Mouse (Mus musculus) gastrocnemius, adult 8-10 months (tissue): ENCODE data around the gene Fndc3a. TPM values are rescaled to one million over a fixed set of nuclear protein-coding genes. Genes with fewer than 3 reads are reported as not detected.

Experiments
- DNase-seq, 2 experiments: peaks; one replicate each; pipeline ENCODE4 v3.0.0; 2022; ENCODE audit warnings: low spot score in 2 of 2
- total RNA-seq, 4 experiments: library from RNA; stranded (reverse); gene quantifications; 2 replicates each; pipeline ENCODE4 v1.2.4; 2022

Gene Fndc3a
- 1 to 10 TPM; 3.8 to 5.7 (median 4.6) TPM for total RNA-seq

DNA sequence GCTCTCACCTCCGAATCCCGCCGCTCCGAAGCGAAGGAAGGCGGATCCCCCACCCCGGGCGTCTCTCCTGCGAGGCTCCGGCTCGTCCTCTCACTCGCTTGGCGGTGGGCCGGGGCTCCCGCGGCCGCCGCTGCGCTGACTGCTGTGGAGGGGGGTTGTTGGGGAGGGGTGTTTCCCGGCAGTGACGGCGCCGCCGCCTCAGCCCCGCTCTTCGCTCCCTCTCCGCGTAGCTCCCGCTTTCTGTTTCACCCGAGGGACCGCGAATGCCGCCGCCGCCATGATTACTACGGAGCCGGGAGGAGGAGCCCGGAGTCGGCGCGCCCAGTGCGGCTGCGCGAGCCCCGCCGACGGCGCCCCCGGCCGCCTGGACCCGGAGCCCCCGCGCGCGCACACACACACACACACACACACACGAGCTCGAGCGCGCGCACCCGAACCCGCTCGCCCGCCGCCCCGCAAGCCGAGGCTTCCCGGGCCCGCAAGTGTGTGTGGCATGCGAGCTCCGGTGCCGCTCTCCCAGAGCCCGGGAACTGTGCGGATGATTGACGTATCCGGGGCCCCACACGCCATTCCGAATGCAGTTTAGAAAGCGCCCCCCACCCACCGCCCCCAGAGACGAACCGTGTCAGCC lies at the start of gene Fndc3a:
Gene Fndc3a (minus strand): TSS at position 294 of the 631 bp plus-strand sequence.
- peak; percentile 48 to 66 for DNase-seq

DNA sequence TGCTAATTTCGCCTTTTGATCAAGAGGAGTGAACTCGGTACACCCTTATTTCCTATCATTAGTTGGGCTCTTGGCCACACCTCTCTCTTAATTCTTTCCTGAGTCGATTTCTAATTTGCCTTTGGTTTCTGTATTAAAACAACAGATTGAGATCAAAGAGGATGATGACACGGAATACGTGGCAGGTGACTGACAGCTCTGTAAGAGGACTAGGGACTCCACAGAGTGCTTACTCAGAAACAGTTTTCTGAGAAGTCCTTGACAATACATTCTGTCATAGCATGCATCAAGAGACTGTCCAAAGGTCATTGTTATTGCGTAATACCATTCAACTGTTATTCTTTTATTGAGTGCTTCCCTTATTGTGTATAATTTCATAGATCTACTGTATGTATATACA lies 43.1 kb upstream of the Fndc3a start:
- no peak for DNase-seq

DNA sequence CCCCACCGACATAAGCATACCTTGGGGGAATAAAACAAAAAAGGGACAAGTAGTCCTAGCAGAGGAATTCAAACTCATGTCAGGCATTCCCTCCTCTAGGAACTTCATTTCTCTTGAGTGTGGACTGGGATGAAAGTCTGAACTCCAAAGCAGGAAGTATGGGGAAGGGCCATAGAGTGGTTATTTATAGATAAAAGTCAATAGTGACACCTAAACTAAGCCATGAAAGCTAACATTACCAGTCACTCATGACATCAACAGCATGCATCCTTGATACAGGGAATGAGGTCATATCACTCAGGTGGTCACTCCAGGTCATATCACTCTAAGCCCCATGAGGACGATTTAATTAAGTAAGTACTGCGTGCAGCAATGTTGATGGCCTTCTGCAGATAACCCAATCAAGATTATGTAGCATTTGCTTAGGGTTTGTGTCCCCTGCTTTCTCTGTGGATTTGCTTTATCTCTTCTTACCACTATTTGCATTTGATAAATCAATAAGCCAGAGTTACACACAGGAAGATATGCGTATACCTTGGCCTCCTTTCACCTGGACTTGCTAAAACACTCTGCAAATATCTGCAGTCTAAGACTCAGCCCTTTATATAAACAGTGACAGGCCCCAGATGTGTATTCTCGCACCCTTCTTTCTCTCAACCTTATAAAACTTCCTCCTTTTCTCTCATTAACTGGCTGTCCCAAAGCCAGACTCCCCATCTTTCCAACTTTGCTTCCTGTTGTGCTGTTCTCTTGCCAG lies 40.8 kb upstream of the Fndc3a start:
- DNase-seq: no peak

DNA sequence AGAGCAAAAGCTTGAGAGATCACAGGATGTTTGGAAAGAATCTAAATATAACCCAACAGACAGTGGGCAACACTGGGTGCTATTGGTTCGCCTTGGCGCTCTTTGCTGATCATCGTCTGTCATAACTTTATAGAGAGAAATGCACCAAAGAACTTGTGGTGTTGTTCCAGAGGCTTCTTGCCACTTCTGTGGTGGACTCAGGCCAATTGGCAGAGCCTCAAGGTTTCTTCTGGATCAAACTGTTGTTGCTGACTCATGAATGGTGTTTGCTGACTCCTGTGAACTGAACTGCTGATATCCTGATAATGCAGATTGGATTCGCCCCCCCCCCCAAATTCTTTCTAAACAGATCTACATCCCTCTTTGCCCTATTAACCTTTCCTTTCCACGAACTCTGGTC lies 38.5 kb upstream of the Fndc3a start:
- no peak for DNase-seq

DNA sequence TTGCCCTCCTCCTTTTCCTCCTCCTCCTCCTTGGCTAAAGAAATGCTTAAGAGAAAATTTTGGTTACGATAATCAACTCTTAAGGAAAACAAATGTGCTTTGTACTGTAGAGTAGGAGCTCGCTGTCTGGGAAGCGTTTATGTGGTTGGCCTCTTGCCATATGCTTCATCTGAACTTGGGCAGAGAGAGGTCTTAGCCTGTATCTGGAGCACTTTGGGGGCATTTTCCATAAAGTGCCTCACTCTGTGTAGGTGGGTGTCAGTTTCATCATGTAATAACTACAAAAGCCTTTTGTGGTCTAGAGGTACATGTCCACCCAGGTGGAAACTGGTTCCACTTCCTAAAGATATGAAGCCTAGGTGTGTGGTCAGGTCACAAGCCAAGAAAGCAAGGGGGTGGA lies 31.9 kb upstream of the Fndc3a start:
- no peak for DNase-seq

DNA sequence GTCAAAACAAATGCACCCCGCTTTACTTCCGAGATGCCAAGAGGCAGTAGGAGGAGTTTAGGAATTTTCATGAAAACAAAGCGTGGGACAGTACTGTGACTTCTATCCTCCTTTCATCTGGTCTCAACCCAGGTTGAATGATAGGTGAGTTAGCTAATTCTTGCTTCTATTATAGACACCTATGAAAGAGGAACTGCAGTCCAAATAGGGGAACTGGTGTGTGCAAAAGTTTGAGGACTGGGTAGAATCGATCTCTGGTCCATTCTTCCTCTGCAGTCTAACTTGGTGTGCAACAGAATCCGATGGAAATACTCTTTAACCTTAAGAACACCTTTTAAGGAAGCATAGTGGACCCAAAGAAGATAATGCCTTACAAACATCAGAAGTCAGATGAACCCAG lies 30.5 kb upstream of the Fndc3a start:
- DNase-seq: no peak

DNA sequence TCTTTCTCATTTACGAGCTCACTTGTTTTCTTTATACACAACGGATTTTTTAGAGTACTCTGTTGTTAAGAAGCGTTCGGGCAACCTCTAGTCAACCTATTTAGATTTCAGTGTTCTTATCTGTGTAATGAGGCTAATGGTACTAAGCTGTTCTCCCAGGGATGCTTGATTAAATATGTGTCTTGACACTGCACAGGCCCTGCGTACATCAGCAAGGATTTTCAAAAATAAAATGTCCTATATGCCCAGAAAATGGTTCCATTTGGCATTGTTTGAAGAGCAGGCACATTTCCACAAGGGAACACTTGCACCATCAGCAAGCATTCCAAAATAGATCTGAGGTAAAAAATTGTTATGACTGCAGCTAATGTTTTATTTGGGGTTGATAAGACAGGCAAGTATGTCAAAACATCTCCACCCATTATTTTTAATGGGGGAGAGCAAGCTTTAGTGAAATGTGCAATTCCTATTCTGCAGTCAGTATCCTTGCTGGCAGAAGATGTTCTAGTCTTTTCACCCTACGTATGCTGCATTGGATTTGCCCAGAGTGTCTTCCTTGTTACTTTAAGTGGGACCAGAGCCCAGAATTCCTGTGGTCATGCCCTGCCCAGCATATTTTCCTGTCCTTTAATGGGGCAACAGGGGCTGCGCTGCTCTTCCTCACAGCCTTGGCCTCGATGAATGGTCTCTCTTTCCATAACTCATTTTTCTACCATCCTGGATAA lies 29.8 kb upstream of the Fndc3a start:
- no peak for DNase-seq

DNA sequence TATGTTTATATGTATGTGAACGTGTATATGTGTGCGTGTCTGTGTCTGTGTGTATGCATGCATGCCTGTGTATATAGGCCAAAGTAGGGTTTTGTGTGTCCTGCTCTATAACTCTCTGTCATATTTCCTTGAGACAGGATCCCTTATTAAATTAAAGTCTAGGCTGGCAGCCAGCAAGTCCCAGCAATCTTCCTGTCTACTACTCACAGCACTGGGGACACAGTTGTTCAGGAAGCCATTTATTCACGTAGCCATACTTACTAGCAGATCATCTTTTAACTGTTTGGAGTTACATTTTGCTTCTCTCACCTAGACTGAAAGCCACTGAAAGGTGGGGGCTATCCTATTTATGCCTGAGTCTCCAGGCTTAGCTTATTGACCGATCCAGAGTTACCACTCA lies 29.0 kb upstream of the Fndc3a start:
- DNase-seq: no peak

DNA sequence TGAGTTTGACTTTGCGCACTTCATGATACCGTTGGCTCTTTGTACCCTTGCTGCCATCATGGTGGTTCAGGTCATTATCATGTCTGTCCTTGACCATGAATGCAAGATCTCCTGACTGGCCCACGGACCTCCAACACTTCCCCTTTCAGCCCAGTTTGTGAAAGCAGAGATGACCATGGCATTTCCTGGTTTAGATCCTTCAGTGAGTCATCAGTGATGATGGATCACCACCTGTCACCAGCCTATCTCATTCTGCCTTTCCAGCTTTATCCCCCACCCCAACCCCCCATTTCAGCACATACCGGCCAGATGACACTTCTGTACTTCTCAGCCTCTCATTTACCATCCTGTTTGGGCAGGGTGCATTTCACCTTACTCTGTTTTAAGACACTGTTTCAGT lies 28.4 kb upstream of the Fndc3a start:
- no peak for DNase-seq

DNA sequence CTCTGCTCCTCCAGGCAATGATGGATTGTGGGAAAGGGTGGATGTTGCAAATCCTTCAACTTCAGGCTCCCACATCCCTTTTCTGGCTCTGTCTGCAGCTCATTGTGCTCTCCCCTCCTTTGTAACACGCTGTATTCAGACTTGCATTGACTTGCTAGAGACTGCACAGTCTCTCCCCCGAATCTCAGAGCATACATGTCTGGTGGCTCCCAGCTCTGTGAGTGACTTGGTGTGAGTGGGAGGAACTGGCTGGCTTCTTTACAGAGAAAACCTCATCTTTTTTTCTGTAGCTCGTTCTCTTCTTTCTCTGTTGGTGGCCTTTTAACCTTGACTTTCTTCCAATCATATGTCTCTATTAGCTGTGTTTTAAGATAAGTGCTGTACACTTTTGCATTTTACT lies 16.1 kb upstream of the Fndc3a start:
- DNase-seq: no peak

DNA sequence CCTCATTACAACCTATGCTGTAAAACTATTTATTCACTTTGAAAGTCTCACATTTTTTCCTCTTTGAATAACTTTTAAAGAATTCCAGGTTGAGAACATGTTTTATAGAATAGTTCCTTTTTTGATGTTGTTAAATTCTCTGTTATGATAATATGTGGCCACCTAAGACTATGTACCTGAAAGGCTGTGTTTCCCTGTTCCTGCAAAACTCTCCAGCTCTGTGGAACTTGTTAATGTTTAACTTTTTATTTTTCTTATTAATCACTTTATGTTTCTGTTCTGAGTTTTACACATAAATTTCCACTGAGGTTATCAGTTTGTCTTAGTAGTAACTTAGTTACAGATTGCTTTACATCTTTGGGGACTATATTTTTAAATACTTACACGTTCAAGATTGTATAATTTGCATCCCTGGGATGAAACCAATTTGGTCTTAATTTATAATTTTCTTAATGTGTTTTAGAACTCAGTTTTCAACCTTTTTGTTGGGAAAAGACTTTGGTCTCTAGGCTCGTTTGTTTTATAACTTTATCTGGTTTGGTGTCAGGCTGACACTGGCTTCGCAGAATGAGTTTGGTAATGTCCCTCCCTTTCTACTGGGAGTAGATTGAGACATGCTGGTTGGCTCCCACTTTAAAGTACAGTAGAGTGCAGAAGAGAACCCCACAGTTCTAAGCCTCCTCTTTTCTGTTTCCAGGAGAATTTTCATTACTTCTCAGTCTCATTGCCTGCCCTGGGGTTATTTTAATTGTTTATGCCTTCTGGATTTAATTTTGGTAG lies 12.7 kb upstream of the Fndc3a start:
- DNase-seq: no peak

DNA sequence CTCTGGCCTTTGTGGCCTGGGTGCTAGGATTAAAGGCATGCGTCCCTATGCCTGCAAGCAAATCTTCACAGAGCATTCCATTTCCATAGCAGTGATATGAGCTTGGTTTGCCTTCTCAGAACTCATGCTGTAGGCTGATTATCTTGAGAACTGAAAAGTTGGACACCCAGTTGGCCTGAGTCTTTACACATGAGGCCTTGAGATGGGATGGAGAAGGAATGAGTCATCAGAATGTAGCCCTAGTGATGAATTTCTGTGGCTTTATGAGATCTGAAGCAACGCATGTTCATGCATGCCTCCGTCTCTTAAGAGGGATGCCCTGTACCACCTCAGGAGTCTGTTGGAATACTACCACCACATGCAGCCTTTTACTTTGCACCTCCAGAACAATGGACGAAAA lies 6.4 kb upstream of the Fndc3a start:
- no peak for DNase-seq

DNA sequence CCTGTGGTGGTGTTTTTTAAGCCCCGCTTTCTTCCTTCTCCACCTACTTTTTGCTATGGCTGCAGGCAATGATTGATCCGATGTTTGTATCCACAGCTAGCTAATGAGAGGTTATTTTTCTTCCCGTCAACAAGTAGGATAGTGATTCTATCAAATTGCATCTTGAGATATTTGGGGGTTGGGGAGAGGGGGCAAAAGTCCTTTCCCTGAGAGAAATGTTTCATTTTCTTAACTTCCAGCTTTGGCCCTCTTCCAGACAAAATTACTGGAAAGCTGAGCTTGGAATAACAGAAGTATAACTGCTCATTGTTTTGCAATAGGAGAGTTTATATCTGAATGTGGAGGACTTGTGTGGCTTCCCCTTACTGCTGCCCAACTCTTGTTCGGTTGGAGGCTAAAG lies 1.3 kb upstream of the Fndc3a start:
- no peak for DNase-seq

DNA sequence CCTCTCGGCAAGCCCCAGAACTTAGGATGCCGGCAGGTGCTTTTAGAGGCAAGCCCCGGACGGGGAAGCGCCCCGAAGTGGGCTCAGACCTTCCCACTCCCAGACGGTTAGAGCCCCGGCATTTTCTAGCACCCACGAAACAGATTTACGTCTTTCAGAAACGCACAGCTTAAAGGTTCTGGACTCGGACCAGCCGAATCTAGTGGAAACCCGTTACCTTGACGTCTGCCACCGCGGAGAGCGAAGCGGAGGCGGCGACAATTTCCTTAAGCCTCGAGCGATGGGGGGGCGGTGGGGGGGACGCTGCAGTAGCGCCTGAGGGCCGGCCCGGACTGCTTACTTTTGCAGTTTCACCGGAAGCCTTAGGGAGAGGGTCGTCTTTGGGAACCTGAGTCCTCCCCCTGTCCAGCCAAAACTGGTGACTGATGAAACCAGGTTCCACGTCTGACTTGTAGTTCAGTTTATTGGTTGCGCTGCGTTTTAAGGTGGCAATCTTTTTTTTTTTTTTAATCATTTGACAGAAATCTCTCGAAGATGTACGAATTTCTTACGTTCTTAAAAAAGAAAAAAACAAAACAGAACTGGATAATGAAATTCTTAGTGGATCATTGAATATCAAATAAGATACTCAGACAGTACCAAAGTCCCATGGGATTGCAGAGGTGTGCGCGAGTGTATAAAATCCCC lies 681 bp upstream of the Fndc3a start:
- DNase-seq: no peak

DNA sequence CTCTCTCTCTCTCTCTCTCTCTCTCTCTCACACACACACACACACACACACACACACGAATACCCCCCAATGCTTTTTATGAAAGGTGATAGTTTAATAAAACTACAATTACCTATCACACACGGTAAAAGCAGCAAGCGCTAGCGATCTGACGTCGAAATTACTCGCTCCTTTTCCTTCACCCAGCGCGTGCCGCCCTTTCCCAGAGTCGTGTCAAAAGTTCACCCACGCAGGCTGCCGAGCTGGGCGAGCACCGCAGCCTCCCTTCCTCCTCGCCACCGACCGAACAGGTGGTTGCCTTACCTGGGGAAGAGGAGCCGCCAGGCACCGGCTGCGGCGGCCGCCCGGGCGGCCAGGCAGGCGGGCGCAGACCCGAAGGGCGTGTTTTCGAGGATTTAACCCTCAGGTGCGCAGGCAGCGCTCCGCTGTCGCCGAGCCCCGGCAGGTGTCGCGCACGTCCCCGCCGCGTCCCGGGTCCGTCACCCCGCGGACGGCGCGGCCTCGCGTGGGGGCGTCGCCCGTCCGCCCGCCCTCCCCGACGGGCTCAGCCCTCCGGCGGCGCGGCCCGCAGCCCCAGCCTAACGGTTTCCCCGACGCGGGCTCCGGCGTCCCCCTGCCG lies 603 bp downstream of the Fndc3a start:
- peak in 1 of 2 experiments; percentile 8 for DNase-seq

DNA sequence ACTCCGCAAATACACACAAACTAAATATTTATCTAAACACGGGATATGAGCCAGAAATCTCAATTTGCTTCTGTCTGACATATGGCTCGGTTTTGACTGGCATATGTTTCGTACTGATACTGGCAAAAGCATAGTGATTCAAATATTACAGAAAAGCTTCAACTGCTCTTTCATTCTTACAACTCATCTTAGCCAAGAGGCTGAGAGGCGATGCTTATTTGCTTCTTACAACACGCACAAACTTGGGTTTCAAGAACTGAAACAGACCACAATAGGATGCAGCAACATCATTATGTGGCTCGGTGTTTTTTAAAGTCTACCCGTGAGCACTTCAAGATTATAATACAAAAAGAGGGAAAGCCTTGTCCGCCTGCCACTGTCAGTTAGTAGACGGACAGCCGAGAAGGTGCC lies 1.2 kb downstream of the Fndc3a start:
- no peak for DNase-seq

DNA sequence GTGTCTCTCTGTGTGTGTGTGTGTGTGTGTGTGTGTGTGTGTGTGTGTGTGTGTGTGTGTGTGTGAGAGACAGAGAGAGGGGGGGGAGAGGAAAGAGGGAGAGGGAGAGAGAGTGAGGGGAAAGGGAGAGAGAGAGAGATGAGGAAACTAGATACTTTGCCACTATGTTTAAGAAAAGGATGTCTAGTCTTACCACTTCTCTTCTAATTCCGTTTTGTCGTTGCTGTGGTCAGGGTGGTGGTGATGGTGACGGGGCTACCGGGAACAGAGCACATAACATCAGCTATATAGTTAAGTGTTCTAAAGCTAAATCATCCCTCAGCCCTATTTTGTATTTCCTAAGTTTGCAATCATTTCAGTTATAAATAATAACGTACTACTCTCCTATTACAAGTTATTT lies 9.7 kb downstream of the Fndc3a start:
- DNase-seq: no peak

DNA sequence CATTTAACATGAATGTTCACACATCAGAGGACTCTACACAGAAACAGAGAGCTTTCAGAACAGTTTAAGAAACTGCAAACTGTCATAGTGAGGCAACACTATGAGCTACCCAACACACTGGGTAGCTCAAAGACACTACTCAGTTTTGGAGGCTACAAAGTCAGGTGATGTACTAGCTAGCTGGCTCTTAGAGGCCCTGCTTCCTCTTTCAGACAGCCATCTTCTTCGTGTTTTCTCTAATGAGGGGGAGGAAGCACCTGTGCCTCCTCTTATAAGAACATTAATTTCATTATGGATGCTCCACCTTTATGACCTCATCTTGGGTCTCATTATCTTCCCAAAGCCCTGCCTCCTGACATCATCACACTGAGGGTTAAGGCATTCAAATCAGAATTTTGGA lies 18.4 kb downstream of the Fndc3a start:
- no peak for DNase-seq

DNA sequence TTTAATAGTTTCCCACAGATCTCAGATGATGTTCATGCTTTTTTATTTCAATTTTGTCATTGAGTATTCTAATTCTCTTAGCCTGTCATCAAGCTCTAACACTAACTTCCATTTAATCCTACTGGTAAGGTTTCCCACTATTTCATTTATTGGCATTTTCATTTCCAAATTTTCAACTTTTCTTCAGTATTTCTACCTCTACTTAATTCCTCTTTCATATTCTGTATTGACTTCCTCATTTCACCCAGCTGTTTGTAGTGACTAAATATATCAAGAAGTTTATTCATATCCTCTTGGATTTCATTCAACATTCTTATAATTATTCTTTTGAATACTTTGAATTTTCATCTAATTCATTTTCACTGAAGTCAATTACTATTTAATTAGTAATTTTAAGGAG lies 20.3 kb downstream of the Fndc3a start:
- DNase-seq: no peak

DNA sequence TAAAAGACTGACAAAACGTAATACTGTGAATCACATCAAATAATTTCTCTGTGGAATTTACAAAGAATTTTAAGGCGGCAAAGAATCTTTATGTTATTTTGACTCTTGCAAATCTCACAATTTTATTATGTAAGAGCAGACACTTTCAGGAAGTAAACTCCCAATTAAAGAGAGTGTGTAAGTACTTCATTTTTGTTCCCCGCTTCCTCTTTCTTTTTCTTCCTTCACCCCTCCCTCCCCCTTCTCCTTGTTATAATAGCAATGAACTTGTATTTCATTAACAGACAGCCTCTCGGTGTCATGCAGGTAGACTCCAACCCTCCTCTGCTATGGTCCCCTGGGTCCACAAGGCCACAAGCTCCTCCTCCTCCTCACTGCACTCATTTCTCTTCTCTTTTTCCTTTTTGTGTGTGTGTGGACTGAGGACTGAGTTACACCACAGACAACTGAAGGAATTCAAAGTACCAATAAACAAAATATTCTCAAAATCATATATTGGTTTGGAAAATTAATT lies 24.9 kb downstream of the Fndc3a start:
- no peak for DNase-seq

DNA sequence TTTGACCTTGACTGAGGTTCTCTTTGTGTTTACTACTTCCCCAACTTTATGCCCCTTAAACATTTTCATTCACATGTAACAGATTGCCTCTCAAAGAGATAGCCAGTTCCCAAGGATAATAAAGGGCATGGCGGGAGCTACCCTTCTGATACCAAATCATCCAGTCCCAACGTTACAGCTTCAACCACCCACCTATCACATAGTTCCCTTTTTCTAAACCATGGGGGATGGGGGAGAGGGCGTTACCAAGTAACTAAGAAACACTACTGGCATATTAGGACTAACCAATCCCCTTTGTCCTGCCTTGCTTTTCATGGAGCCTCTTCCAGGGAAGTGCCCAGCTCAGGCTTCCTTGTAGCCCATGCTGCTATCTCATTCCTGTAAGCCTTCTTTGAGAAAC lies 32.6 kb downstream of the Fndc3a start:
- DNase-seq: no peak
